Comparison of ENCODE assay signal across 11 mouse cellular contexts in genomic region chr7:144861056-144861768, GRCm38 (mm10). TPM values are rescaled to one million over a fixed set of nuclear protein-coding genes. Genes with fewer than 3 reads are reported as not detected.
DNase-seq lines count a peak whose midpoint lies in the region; ATAC-seq lines count a peak whose summit lies in the region.
"Had no signal": no experiment of that assay in that cellular context is flagged by ENCODE, and none has a peak within 500 bp of the region (broad histone marks: within the 10 kb centered on the region; RNA-seq: fewer than 3 reads in every experiment).

No protein-coding gene starts in this region.

- WGBS in liver, embryonic 11.5 days, result 2% methylated on average over 71 of the region's 72 CpGs
- under 1% methylated on average over 68 of the region's 72 CpGs for WGBS in embryonic facial prominence, embryonic 15.5 days
- WGBS in intestine, embryonic 14.5 days, result under 1% methylated on average over 53 of the region's 72 CpGs
- WGBS in neural tube, embryonic 13.5 days, result under 1% methylated on average over 65 of the region's 72 CpGs

- peaks cover 72% of the 10 kb centered on the region for H3K27me3 ChIP-seq in liver, embryonic 11.5 days (replicated peaks; ENCODE audit: control insufficient read depth, insufficient read depth, low read length)
- peaks cover 67% of the 10 kb centered on the region for H3K27me3 ChIP-seq in embryonic facial prominence, embryonic 15.5 days
- peaks cover 66% of the 10 kb centered on the region for H3K27me3 ChIP-seq in intestine, embryonic 14.5 days (replicated peaks; ENCODE audit: control insufficient read depth, insufficient read depth, low read length)
- H3K27me3 ChIP-seq in neural tube, embryonic 13.5 days, result peaks cover 81% of the 10 kb centered on the region

- no peak for DNase-seq in liver, embryonic 11.5 days (ENCODE audit: low spot score)
- no peak for DNase-seq in liver
- peak; percentile 58 for DNase-seq in intestine, embryonic 14.5 days (ENCODE audit: low spot score)
- no peak for DNase-seq in cerebellum, adult 18-20 months
- DNase-seq in left cerebral cortex, adult 11 months (ENCODE audit: low spot score), result no peak
- DNase-seq: cerebellum, adult 8-10 months; heart, adult 2 months; liver, embryonic 13.5 days had no signal

- no peak for ATAC-seq in liver, embryonic 11.5 days (replicated peaks; ENCODE audit: low FRiP score)
- no peak for ATAC-seq in embryonic facial prominence, embryonic 15.5 days (ENCODE audit: insufficient number of reproducible peaks, low FRiP score, low TSS enrichment, low read depth)
- ATAC-seq in intestine, embryonic 14.5 days (replicated peaks; ENCODE audit: low FRiP score, low TSS enrichment, low read depth), result no peak
- ATAC-seq in neural tube, embryonic 13.5 days (ENCODE audit: low read depth), result no peak
- no peak for ATAC-seq in megakaryocyte progenitor cell, adult 5-6 weeks (replicated peaks; ENCODE audit: poor library complexity)

- no peak overlapping the region for H3K27ac ChIP-seq in liver, embryonic 11.5 days (ENCODE audit: low read depth, low read length)
- H3K27ac ChIP-seq in embryonic facial prominence, embryonic 15.5 days (replicated peaks), result no peak overlapping the region
- no peak overlapping the region for H3K27ac ChIP-seq in intestine, embryonic 14.5 days (ENCODE audit: low read depth)
- no peak overlapping the region for H3K27ac ChIP-seq in neural tube, embryonic 13.5 days (replicated peaks)
- H3K27ac ChIP-seq: heart, adult 2 months; liver, embryonic 13.5 days had no signal

- no peaks in the 10 kb centered on the region for H3K36me3 ChIP-seq in liver, embryonic 11.5 days (ENCODE audit: control insufficient read depth, insufficient read depth, low read length)
- H3K36me3 ChIP-seq in embryonic facial prominence, embryonic 15.5 days, result no peaks in the 10 kb centered on the region
- H3K36me3 ChIP-seq in intestine, embryonic 14.5 days (ENCODE audit: control insufficient read depth, insufficient read depth, low read length), result no peaks in the 10 kb centered on the region
- H3K36me3 ChIP-seq in neural tube, embryonic 13.5 days, result no peaks in the 10 kb centered on the region
- H3K36me3 ChIP-seq: liver, embryonic 13.5 days had no signal

- no peaks in the 10 kb centered on the region for H3K9me3 ChIP-seq in liver, embryonic 11.5 days (ENCODE audit: control insufficient read depth, low read length)
- no peaks in the 10 kb centered on the region for H3K9me3 ChIP-seq in embryonic facial prominence, embryonic 15.5 days (replicated peaks)
- H3K9me3 ChIP-seq in intestine, embryonic 14.5 days (ENCODE audit: control insufficient read depth, low read length), result no peaks in the 10 kb centered on the region
- H3K9me3 ChIP-seq in neural tube, embryonic 13.5 days, result no peaks in the 10 kb centered on the region
- H3K9me3 ChIP-seq: liver, embryonic 13.5 days had no signal

- H3K4me2 ChIP-seq in liver, embryonic 11.5 days, result peak overlapping the region; percentile 42
- H3K4me2 ChIP-seq in embryonic facial prominence, embryonic 15.5 days (replicated peaks), result peak overlapping the region; percentile 39
- peak overlapping the region; percentile 28 for H3K4me2 ChIP-seq in intestine, embryonic 14.5 days (ENCODE audit: low read length)
- H3K4me2 ChIP-seq in neural tube, embryonic 13.5 days, result peak overlapping the region; percentile 35
- H3K4me2 ChIP-seq: liver, embryonic 13.5 days had no signal

- peak overlapping the region; percentile 30 for H3K4me3 ChIP-seq in liver, embryonic 11.5 days (ENCODE audit: low read depth, low read length)
- H3K4me3 ChIP-seq in embryonic facial prominence, embryonic 15.5 days (replicated peaks), result peak overlapping the region; percentile 23
- H3K4me3 ChIP-seq in intestine, embryonic 14.5 days (ENCODE audit: low read depth, low read length), result peak overlapping the region; percentile 20
- H3K4me3 ChIP-seq in neural tube, embryonic 13.5 days, result peak overlapping the region; percentile 25
- H3K4me3 ChIP-seq: heart, adult 2 months; liver, embryonic 13.5 days had no signal

- H3K9ac ChIP-seq in liver, embryonic 11.5 days (ENCODE audit: low read depth, low read length), result no peak overlapping the region
- no peak overlapping the region for H3K9ac ChIP-seq in embryonic facial prominence, embryonic 15.5 days
- no peak overlapping the region for H3K9ac ChIP-seq in intestine, embryonic 14.5 days (ENCODE audit: low read length)
- H3K9ac ChIP-seq in neural tube, embryonic 13.5 days, result no peak overlapping the region
- H3K9ac ChIP-seq: liver, embryonic 13.5 days had no signal

- H3K4me1 ChIP-seq in liver, embryonic 11.5 days (replicated peaks; ENCODE audit: control insufficient read depth, insufficient read depth, low read length), result peaks cover 5% of the 10 kb centered on the region; the same call in 1 of the 2 replicates
- peaks cover 14% of the 10 kb centered on the region for H3K4me1 ChIP-seq in embryonic facial prominence, embryonic 15.5 days
- no peaks in the 10 kb centered on the region for H3K4me1 ChIP-seq in intestine, embryonic 14.5 days (replicated peaks; ENCODE audit: control insufficient read depth, insufficient read depth, low read length)
- peaks cover 15% of the 10 kb centered on the region for H3K4me1 ChIP-seq in neural tube, embryonic 13.5 days (replicated peaks)
- H3K4me1 ChIP-seq: liver, embryonic 13.5 days had no signal

RNA-seq across cellular contexts. Expression of gene Fgf4, which starts 14.0 kb away (rescaled TPM):
- not detected in 2 replicates for polyA plus RNA-seq in liver, embryonic 11.5 days (2014; fragmentation: Nextera tagmentation; extraction: Ambion mirVana)
- 0.42 and 0.65 TPM in 2 replicates for polyA plus RNA-seq in embryonic facial prominence, embryonic 15.5 days (2015; fragmentation: Nextera tagmentation; extraction: Ambion mirVana)
- polyA plus RNA-seq in intestine, embryonic 14.5 days (2014; fragmentation: Nextera tagmentation; extraction: Ambion mirVana), result not detected in 2 replicates
- not detected in 2 replicates for polyA plus RNA-seq in neural tube, embryonic 13.5 days (2015; fragmentation: Nextera tagmentation; extraction: Ambion mirVana)
- not detected in 2 replicates for total RNA-seq in megakaryocyte progenitor cell, adult 5-6 weeks (2015)
- not detected in 2 replicates for total RNA-seq in megakaryocyte progenitor cell, adult 5-6 weeks (2017)
- total RNA-seq: heart, adult 2 months had no signal
- polyA plus RNA-seq: heart, adult 2 months; liver, embryonic 13.5 days had no signal

RNA-seq across cellular contexts. Expression of gene Fgf3, which starts 23.3 kb away (rescaled TPM):
- polyA plus RNA-seq in liver, embryonic 11.5 days (2014; fragmentation: Nextera tagmentation; extraction: Ambion mirVana), result 0.21 and 0.35 TPM in 2 replicates
- polyA plus RNA-seq in embryonic facial prominence, embryonic 15.5 days (2015; fragmentation: Nextera tagmentation; extraction: Ambion mirVana), result 0.24 and 1.1 TPM in 2 replicates
- polyA plus RNA-seq in intestine, embryonic 14.5 days (2014; fragmentation: Nextera tagmentation; extraction: Ambion mirVana), result not detected in 2 replicates
- 1.1 and 1.2 TPM in 2 replicates for polyA plus RNA-seq in neural tube, embryonic 13.5 days (2015; fragmentation: Nextera tagmentation; extraction: Ambion mirVana)
- total RNA-seq in megakaryocyte progenitor cell, adult 5-6 weeks (2015), result 1.0 and 2.1 TPM in 2 replicates
- 0.37 and 1.4 TPM in 2 replicates for total RNA-seq in megakaryocyte progenitor cell, adult 5-6 weeks (2017)
- total RNA-seq: heart, adult 2 months had no signal
- polyA plus RNA-seq: heart, adult 2 months had no signal

RNA-seq across cellular contexts. Expression of gene Fgf15, which starts 35.1 kb away (rescaled TPM):
- polyA plus RNA-seq in liver, embryonic 11.5 days (2014; fragmentation: Nextera tagmentation; extraction: Ambion mirVana), result 0.12 and 0.43 TPM in 2 replicates
- polyA plus RNA-seq in embryonic facial prominence, embryonic 15.5 days (2015; fragmentation: Nextera tagmentation; extraction: Ambion mirVana), result 1.00 and 1.6 TPM in 2 replicates
- polyA plus RNA-seq in intestine, embryonic 14.5 days (2014; fragmentation: Nextera tagmentation; extraction: Ambion mirVana), result not detected in 2 replicates
- 27.4 and 29.1 TPM in 2 replicates for polyA plus RNA-seq in neural tube, embryonic 13.5 days (2015; fragmentation: Nextera tagmentation; extraction: Ambion mirVana)
- not detected in 2 replicates for total RNA-seq in megakaryocyte progenitor cell, adult 5-6 weeks (2015)
- not detected in 2 replicates for total RNA-seq in megakaryocyte progenitor cell, adult 5-6 weeks (2017)
- total RNA-seq: heart, adult 2 months had no signal
- polyA plus RNA-seq: heart, adult 2 months had no signal

RNA-seq across cellular contexts. Expression of gene LTO1, which starts 53.7 kb away (rescaled TPM):
- polyA plus RNA-seq in liver, embryonic 11.5 days (2014; fragmentation: Nextera tagmentation; extraction: Ambion mirVana), result 16.2 and 20.9 TPM in 2 replicates
- 26.6 and 29.5 TPM in 2 replicates for polyA plus RNA-seq in embryonic facial prominence, embryonic 15.5 days (2015; fragmentation: Nextera tagmentation; extraction: Ambion mirVana)
- 19.0 and 19.1 TPM in 2 replicates for polyA plus RNA-seq in intestine, embryonic 14.5 days (2014; fragmentation: Nextera tagmentation; extraction: Ambion mirVana)
- 33.8 and 36.3 TPM in 2 replicates for polyA plus RNA-seq in neural tube, embryonic 13.5 days (2015; fragmentation: Nextera tagmentation; extraction: Ambion mirVana)
- total RNA-seq in megakaryocyte progenitor cell, adult 5-6 weeks (2015), result 10.2 and 10.3 TPM in 2 replicates
- total RNA-seq in megakaryocyte progenitor cell, adult 5-6 weeks (2017), result 27.4 and 42.9 TPM in 2 replicates

Comparison
In these comparisons a context has a peak if more than half of its experiments do, and no peak if none do; other contexts are left out.
1. RNA of gene Fgf15, which starts 35.1 kb away (polyA plus RNA-seq): 27.4 to 29.1 TPM in neural tube, embryonic 13.5 days; 1.00 to 1.6 TPM in embryonic facial prominence, embryonic 15.5 days, 0.12 to 0.43 TPM in liver, embryonic 11.5 days and not detected in intestine, embryonic 14.5 days; every median in the first group is over 10 times any median in the second.
2. Peak in every context shown above with its lines, with median percentiles within 50 percentile points of each other: H3K4me2 ChIP-seq and H3K4me3 ChIP-seq.